Mouse (Mus musculus): Measurements from ENCODE around the gene Dcaf6.

Dcaf6 gene

GRCm38 (mm10) chr1:165460360-165460800, at the start of gene Dcaf6, which contains the start of gene Mpc2:
Gene Dcaf6 (minus strand): TSS chr1:165460475.
Gene Mpc2 (plus strand): TSS chr1:165460637.
- peak; percentile 98 for DNase-seq (ENCODE audit: low spot score)

DNA sequence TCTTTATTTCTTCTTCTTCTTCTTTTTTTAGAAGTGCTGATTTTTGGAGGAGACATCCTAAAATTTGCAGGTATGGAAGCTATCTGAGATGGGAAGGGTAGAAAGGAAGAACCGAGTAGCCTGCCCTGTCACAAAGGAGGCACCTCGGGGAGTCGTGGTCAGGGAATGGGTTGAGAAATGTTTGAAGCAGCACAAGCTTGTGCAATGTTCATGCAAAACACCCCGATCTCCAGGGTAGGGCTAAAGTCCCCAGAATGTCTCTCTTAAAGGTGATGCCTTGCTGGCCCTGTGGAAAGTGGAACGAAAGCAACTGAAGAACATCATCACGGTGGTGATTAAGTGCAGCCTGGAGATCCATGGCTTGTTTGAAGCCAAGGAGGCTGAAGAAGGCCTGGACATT, 46.0 kb upstream of the Dcaf6 start:
- no peak for DNase-seq (ENCODE audit: low spot score)

DNA sequence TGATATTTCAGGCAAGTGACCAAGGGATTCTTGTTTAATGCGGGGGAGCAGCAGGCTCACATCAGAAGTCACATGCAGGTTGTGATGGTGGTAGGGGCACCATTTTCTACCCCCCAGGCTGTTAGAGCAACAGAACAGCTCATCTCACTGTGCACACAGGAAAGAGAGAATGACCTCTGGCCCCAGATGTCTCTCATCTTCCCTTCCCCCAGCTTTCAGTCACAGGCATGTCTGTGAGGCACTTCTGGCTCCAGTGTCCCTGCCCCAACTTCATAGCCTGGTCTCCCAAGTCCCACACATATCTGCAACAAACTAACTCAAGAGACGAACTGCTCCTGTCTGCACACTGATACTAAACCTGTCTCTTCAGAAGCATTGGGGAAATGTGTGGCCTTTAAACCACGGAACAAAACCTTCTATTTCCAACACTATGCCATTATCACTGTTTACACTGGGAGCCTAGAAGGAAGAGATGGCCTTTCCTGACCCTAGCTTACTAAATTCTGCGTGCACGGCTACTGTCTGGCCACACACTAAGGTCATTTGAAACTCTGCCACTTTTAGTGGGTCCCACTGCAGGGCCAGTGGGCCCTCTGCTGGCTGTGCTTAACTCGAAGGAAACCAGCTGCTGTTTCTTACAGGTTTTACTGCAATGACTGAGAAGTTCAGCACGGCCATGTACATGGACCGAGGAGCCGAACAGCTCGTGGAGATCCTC, 43.2 kb upstream of the Dcaf6 start:
- DNase-seq (ENCODE audit: low spot score), result no peak

DNA sequence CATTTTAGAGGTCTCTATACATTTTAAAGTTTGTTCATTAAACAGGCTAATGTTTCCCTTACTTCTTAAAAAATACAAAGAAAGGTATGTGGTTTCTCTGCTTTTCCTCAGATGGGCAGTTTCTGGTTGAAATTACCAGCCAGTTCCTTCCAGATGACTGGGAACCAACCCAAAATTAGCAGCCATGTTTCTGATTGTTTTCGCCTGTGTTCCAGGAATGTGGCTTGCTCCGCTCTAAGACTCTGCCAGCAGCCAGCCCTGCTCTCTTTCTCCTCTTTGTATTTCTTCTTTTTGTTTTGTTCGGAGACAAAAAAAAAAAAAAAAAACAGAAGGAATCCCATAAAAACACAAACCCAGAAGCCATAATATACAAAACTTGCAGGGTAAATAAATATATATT, 38.6 kb upstream of the Dcaf6 start:
- no peak for DNase-seq (ENCODE audit: low spot score)

DNA sequence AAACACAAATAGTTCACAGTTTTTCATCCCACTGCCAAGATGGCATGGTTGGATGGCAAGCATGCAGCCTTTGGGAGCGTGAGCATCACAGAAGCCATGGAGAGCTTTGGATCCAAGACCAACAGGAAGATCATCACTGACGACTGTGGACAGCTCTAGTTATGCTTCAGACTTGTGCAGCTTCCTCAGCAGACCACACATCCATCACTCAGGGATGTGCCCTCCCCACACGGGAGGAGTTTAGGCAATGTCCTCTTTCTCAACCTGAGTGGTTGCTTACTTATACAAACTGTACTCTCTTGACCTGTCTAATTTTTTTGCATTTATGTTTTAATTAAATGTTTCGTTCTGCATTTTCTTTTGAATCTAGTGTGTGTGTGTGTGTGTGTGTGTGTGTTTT, 28.9 kb upstream of the Dcaf6 start:
- DNase-seq (ENCODE audit: low spot score), result no peak

GRCm38 (mm10) chr1:165486108-165486507, 25.8 kb upstream of the Dcaf6 start:
- DNase-seq (ENCODE audit: low spot score), result no peak

GRCm38 (mm10) chr1:165484688-165485233, 24.5 kb upstream of the Dcaf6 start, which contains the start of gene Adcy10:
Gene Adcy10 (plus strand): TSS chr1:165485183.
- no peak for DNase-seq (ENCODE audit: low spot score)

GRCm38 (mm10) chr1:165471490-165471889, 11.2 kb upstream of the Dcaf6 start:
- no peak for DNase-seq (ENCODE audit: low spot score)

DNA sequence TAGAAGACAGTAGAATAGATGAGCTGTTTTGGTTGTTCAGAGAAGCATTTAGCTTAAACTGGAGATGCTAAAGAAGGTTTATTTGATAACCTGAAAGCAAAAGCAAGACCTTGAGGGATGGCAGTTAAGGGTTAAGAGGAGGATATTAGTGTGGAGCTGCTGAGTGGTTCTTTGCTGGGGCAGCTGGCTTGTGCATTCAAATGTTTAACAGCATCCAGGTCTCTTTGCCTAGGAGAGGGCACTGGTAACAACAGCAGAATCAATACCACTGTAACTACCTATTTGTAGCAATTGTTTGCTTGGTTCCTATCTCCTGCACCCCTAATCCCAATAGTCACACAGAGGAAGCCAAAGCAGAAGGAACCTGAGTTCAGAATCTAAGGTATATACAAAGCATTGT, 9.4 kb upstream of the Dcaf6 start:
- DNase-seq (ENCODE audit: low spot score), result no peak

- no peak for DNase-seq (ENCODE audit: low spot score)
These were observed 8.7 kb upstream of the Dcaf6 start for GRCm38 (mm10) chr1:165468971-165469370.

- DNase-seq (ENCODE audit: low spot score), result no peak
These were observed 4.3 kb upstream of the Dcaf6 start for GRCm38 (mm10) chr1:165464574-165464973.

- DNase-seq (ENCODE audit: low spot score), result no peak
These were observed 2.6 kb upstream of the Dcaf6 start for GRCm38 (mm10) chr1:165462861-165463260.

DNA sequence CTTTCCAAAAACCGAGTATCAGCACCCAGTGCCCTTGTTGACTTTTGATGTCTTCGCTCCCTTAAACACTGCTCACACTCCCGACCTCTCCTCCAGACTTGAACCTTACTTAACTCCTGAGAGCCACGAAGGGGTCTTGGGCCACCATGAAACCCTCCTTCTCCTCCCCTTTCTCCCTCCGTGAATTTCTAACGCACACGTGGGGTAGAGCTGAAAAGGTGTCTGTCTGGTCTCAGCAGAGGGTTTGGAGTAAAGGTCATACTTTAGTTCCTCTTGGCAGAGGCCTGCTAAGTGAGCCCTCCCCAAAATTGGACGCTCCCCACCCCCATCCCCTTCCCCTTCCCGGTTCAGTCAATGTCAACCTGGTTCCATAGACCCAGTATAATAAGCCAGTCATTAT, 1.4 kb upstream of the Dcaf6 start:
- DNase-seq (ENCODE audit: low spot score), result no peak

- DNase-seq (ENCODE audit: low spot score), result peak; percentile 99
These were observed 614 bp upstream of the Dcaf6 start for GRCm38 (mm10) chr1:165460801-165461377.

DNA sequence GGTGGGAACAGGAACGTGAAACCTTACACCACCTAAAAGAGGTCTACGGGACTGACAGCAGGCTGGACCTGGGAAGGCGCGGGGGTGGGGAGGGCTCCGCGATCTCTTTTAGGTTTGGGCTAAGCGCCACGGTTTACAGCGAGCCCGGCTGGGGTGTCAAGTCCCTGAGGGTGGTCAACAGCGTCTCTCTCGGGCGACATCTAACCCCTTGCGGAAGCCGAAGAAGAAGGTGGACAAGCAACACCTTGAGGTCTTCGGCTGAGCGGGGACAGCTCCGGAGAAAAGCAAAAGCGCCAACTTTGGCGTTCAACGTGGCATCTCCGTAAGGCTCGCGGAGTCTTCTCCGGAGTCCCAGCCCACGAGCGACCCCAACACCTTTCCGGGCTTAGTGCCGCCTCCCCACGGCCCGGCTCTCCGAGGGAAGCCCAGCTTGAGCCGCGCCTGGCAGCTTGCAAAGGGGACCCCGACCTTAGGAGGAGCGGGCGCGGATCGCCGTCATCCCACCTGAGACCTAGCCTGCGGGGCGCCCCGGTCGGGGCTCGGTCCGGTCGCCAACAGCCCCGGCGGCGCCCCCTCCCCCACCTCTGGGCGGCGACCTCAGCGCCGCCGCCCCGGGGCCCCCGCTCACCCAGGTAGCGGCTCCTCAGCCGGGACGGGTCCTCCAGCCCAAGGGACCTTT, 633 bp downstream of the Dcaf6 start:
- DNase-seq (ENCODE audit: low spot score), result peak; percentile 29

- no peak for DNase-seq (ENCODE audit: low spot score)
These were observed 1.2 kb downstream of the Dcaf6 start for GRCm38 (mm10) chr1:165459041-165459502.

DNA sequence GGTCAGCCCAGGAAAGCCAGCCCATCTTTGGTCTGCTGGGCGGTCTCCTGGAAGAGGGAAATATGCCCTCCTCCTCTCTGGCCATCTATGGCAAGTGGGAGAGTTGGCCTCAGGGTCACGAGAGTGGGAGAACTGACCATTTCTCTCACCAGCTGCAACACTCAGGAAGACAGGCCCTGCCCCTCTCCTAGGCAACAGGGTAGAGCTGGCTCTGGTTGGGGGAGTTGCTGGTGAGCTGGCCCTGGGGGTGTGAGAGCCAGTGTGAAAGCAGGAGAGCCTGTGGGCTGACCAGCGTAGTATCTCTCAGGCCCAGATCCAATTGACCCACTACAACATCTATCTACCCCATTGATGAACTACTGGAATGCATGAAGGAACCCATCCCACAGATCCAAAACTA, 18.6 kb downstream of the Dcaf6 start:
- no peak for DNase-seq (ENCODE audit: low spot score)

- no peak for DNase-seq (ENCODE audit: low spot score)
These were observed 19.1 kb downstream of the Dcaf6 start for GRCm38 (mm10) chr1:165441201-165441600.

DNA sequence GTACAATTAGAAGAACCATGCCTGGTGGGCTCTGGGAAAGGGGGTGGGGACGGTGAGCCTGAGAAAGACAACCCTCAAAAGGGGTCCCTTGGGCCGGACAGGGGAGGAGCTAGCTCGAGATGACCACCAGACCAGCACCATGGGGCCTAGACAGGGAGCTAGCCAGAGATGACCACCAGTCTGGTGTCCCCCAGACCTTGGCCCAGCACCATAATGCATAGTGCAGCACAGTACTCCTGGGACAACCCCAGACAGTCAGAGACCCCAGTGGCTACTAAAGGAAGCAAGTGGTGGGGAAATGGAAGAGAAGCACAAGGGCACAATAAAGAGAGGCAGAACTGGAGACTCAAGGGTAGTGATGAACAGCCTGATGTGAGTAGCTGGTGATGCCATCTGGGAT, 19.5 kb downstream of the Dcaf6 start:
- DNase-seq (ENCODE audit: low spot score), result no peak

DNA sequence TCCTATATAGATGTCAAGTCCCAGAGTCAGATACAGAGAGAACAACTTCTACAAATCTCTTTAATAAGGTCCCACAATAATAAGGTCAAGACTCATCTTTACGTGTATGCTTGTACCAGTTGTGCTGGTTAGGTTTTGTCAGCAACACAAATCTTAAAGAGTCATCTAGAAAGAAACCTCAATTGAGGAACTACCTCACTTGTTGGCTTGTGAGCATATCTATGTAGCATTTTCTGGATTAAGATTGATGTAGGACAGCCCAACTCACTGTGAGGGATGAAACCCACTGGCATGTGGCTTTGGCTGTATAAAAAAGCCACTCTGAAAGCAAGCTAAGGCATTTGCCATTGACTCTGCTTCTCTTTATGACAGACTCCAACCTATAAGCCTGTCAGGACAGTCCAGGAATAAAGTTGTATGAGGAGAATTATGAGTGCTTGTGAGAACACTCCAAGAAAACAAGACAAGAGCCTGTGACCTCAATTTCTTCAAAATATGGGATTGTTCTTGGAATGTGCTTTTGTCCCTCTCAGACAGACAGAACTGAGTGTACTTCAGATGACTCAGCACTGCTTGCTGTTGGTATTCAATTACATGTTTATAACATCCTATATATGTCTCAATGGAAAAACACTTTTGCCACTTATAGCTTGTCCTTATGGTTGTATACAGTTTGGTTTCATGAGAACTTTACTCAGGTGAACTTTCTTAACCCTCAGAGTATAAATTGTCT, 21.8 kb downstream of the Dcaf6 start:
- no peak for DNase-seq (ENCODE audit: low spot score)

- no peak for DNase-seq (ENCODE audit: low spot score)
These were observed 27.4 kb downstream of the Dcaf6 start for GRCm38 (mm10) chr1:165432883-165433282.

- DNase-seq (ENCODE audit: low spot score), result no peak
These were observed 34.0 kb downstream of the Dcaf6 start for GRCm38 (mm10) chr1:165426254-165426653.

Data from left cerebral cortex, adult 11 months (tissue).